Comparison of ENCODE assay signal across 23 mouse cellular contexts in the genomic region with DNA sequence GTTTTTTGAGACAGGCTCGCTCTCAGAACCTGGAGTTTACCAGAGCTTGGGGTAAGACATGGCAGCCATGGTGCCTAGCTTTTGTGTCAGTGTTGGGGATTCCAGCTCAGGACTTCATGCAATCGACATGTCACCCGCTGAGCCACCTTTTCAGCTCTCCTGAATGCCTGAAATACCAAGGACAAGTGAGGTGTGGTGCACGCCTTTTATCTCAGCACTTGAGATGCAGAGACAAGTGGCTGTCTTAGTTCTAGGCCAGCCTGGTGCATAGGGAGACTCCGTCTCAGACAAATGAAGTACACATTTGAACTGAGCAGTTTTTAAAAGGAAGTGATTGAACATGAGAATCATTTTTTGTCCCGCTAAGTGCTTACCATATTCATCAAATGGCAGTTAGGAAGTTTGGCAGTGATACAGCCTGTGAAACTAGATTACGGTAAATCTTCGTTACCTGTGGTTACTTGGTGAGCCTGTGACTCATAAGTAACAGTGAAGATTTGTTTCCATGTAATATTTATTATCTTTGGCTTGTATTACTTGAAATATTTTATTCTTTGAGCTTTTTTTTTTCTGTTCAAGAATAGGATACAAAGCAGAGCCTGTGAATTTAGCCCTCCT. TPM values are rescaled to one million over a fixed set of nuclear protein-coding genes. Genes with fewer than 3 reads are reported as not detected.
DNase-seq lines count a peak whose midpoint lies in the region; ATAC-seq and TF ChIP-seq lines count a peak whose summit lies in the region.
"Had no signal": no experiment of that assay in that cellular context is flagged by ENCODE, and none has a peak within 500 bp of the region (broad histone marks: within the 10 kb centered on the region; RNA-seq: fewer than 3 reads in every experiment).

No protein-coding gene starts in this region.

- ATAC-seq in lung, embryonic 14.5 days (ENCODE audit: insufficient read depth), result peak; percentile 74; the same call in 1 of the 2 replicates
- ATAC-seq in kidney, embryonic 15.5 days (replicated peaks; ENCODE audit: low FRiP score), result no peak
- ATAC-seq: hindbrain, embryonic 16.5 days; liver, postnatal 0 days had no signal

- H3K4me2 ChIP-seq in lung, embryonic 14.5 days, result no peak overlapping the region
- no peak overlapping the region for H3K4me2 ChIP-seq in kidney, embryonic 15.5 days
- H3K4me2 ChIP-seq: embryonic facial prominence, embryonic 15.5 days; limb, embryonic 15.5 days; neural tube, embryonic 12.5 days had no signal

- WGBS in lung, embryonic 14.5 days, result 66% methylated on average over 8 of the region's 8 CpGs
- WGBS in lung, adult 2 months, result 69% methylated on average over 8 of the region's 8 CpGs
- 81% methylated on average over 8 of the region's 8 CpGs for WGBS in kidney, embryonic 15.5 days
- WGBS in thymus, adult 2 months, result 95% methylated on average over 8 of the region's 8 CpGs

- H3K36me3 ChIP-seq in lung, embryonic 14.5 days (ENCODE audit: insufficient read depth), result peaks cover 41% of the 10 kb centered on the region
- peaks cover 46% of the 10 kb centered on the region for H3K36me3 ChIP-seq in kidney, embryonic 15.5 days
- peaks cover 25% of the 10 kb centered on the region for H3K36me3 ChIP-seq in thymus, adult 2 months (ENCODE audit: control insufficient read depth, insufficient read depth, low read length)

- no peaks in the 10 kb centered on the region for H3K4me1 ChIP-seq in lung, embryonic 14.5 days (ENCODE audit: insufficient read depth)
- H3K4me1 ChIP-seq in lung, adult 2 months (ENCODE audit: control insufficient read depth, insufficient read depth, low read length), result peaks cover 2% of the 10 kb centered on the region; the same call in 1 of the 2 replicates
- no peaks in the 10 kb centered on the region for H3K4me1 ChIP-seq in kidney, embryonic 15.5 days
- H3K4me1 ChIP-seq in thymus, adult 2 months (replicated peaks; ENCODE audit: control insufficient read depth, insufficient read depth, low read length), result no peaks in the 10 kb centered on the region
- H3K4me1 ChIP-seq: embryonic facial prominence, embryonic 15.5 days; hindbrain, embryonic 10.5 days; limb, embryonic 15.5 days had no signal

- no peaks in the 10 kb centered on the region for H3K9me3 ChIP-seq in lung, embryonic 14.5 days (ENCODE audit: low read depth, low read length)
- no peaks in the 10 kb centered on the region for H3K9me3 ChIP-seq in kidney, embryonic 15.5 days (replicated peaks)
- H3K9me3 ChIP-seq: embryonic facial prominence, embryonic 15.5 days; hindbrain, embryonic 10.5 days; limb, embryonic 15.5 days; neural tube, embryonic 12.5 days had no signal

- TF ChIP-seq POLR2A in lung, adult 2 months (IDR thresholded peaks at IDR 0.05; ENCODE audit: borderline replicate concordance, extremely low read depth, low read depth, low read length), result no peak
- TF ChIP-seq POLR2A in thymus, adult 2 months (IDR thresholded peaks at IDR 0.05; ENCODE audit: control insufficient read depth, extremely low read depth, insufficient read depth, low read length, poor library complexity), result no peak

- H3K9ac ChIP-seq in lung, embryonic 14.5 days, result no peak overlapping the region
- H3K9ac ChIP-seq in kidney, embryonic 15.5 days, result no peak overlapping the region
- H3K9ac ChIP-seq: embryonic facial prominence, embryonic 15.5 days; limb, embryonic 15.5 days; liver, postnatal 0 days; neural tube, embryonic 12.5 days had no signal

- H3K27me3 ChIP-seq in lung, embryonic 14.5 days (ENCODE audit: insufficient read depth, low read length), result no peaks in the 10 kb centered on the region
- no peaks in the 10 kb centered on the region for H3K27me3 ChIP-seq in kidney, embryonic 15.5 days
- no peaks in the 10 kb centered on the region for H3K27me3 ChIP-seq in thymus, adult 2 months (ENCODE audit: control insufficient read depth, insufficient read depth, low read length)
- H3K27me3 ChIP-seq: embryonic facial prominence, embryonic 15.5 days; limb, embryonic 15.5 days; neural tube, embryonic 12.5 days had no signal

- DNase-seq in lung, embryonic 14.5 days, result peak; percentile 55
- DNase-seq in lung, adult 2 months, result no peak
- peak; percentile 93 for DNase-seq in ES-CJ7 (ENCODE audit: low read depth, low spot score)
- DNase-seq in induced T-regulatory cell, adult 2 months (ENCODE audit: low read depth), result peak; percentile 58
- peak; percentile 50 for DNase-seq in lung, postnatal 36 days
- no peak for DNase-seq in urinary bladder, postnatal 36 days (ENCODE audit: low spot score in 2 of 2)
- DNase-seq in thymus, adult 2 months, result no peak
- DNase-seq: adrenal gland, postnatal 25 days; cerebellum, adult 9-10 months; gastrocnemius, postnatal 14 days; heart, adult 2 months; kidney, adult 11 months; kidney, postnatal 4 days; liver, postnatal 0 days; midbrain, embryonic 14.5 days; right cerebral cortex, postnatal 14 days had no signal

- peak overlapping the region; percentile 75 for H3K27ac ChIP-seq in lung, embryonic 14.5 days (ENCODE audit: low read depth)
- no peak overlapping the region for H3K27ac ChIP-seq in kidney, embryonic 15.5 days
- no peak overlapping the region for H3K27ac ChIP-seq in thymus, adult 2 months (ENCODE audit: control insufficient read depth, insufficient read depth, low read length)
- H3K27ac ChIP-seq: embryonic facial prominence, embryonic 15.5 days; heart, adult 2 months; hindbrain, embryonic 10.5 days; left cerebral cortex, adult 2 months; limb, embryonic 15.5 days; neural tube, embryonic 12.5 days had no signal

- H3K4me3 ChIP-seq in lung, embryonic 14.5 days (ENCODE audit: low read depth, low read length), result no peak overlapping the region
- no peak overlapping the region for H3K4me3 ChIP-seq in lung, adult 2 months (replicated peaks; ENCODE audit: extremely low read depth, low read depth, low read length)
- no peak overlapping the region for H3K4me3 ChIP-seq in kidney, embryonic 15.5 days (replicated peaks)
- no peak overlapping the region for H3K4me3 ChIP-seq in thymus, adult 2 months (ENCODE audit: control insufficient read depth, insufficient read depth, low read length)
- H3K4me3 ChIP-seq: embryonic facial prominence, embryonic 15.5 days; heart, adult 2 months; hindbrain, embryonic 10.5 days; left cerebral cortex, adult 2 months; limb, embryonic 15.5 days; neural tube, embryonic 12.5 days had no signal

- no peak for TF ChIP-seq CTCF in lung, embryonic 14.5 days (IDR thresholded peaks at IDR 0.05; ENCODE audit: low read depth)
- TF ChIP-seq CTCF in lung, adult 2 months (IDR thresholded peaks at IDR 0.05; ENCODE audit: insufficient read depth, low read length), result no peak
- TF ChIP-seq CTCF in thymus, adult 2 months (IDR thresholded peaks at IDR 0.05; ENCODE audit: borderline replicate concordance, control insufficient read depth, extremely low read depth, insufficient read depth, low read length, poor library complexity), result no peak

RNA-seq across cellular contexts. Expression of gene Prep, which starts 24.6 kb away (rescaled TPM):
- 34.1 and 34.6 TPM in 2 replicates for polyA plus RNA-seq in lung, embryonic 14.5 days (2014; fragmentation: Nextera tagmentation; extraction: Ambion mirVana)
- 18.0 and 19.8 TPM in 2 replicates for polyA plus RNA-seq in lung, adult 2 months (2012; rRNA removed)
- polyA plus RNA-seq in kidney, embryonic 15.5 days (2015; fragmentation: Nextera tagmentation; extraction: Ambion mirVana), result 24.8 and 25.5 TPM in 2 replicates
- polyA plus RNA-seq in thymus, adult 2 months (2012; rRNA removed), result 28.1 and 34.4 TPM in 2 replicates

Comparison
In these comparisons a context has a peak if more than half of its experiments do, and no peak if none do; other contexts are left out.
1. DNase-seq: peak in lung, embryonic 14.5 days (single experiment), ES-CJ7 (single experiment), induced T-regulatory cell, adult 2 months (single experiment) and lung, postnatal 36 days (single experiment); none in lung, adult 2 months (single experiment), urinary bladder, postnatal 36 days (0 of 2) and thymus, adult 2 months (single experiment).